Mouse (Mus musculus): ENCODE data around the gene Dhrs1. TPM values are rescaled to one million over a fixed set of nuclear protein-coding genes. Genes with fewer than 3 reads are reported as not detected.

The Dhrs1 gene
- polyA plus RNA-seq, 1 experiment from 2014 or later, result 122 TPM

- Histone ChIP-seq H3K4me3 (replicated peaks; ENCODE audit: low read depth, low read length) (peak overlapping the region; percentile 84; the same call in 1 of the 2 replicates), H3K4me2 (ENCODE audit: low read length) (peak overlapping the region; percentile 62), H3K36me3 (ENCODE audit: insufficient read depth, low read length) (peaks cover 25% of the 10 kb centered on the region; the same call in 1 of the 2 replicates), H3K27ac (peak overlapping the region; percentile 39), H3K4me1 (replicated peaks; ENCODE audit: insufficient read depth, low read length) (no peaks in the 10 kb centered on the region), H3K27me3 (ENCODE audit: insufficient read depth, low read length) (no peaks in the 10 kb centered on the region), H3K9ac (ENCODE audit: low read depth, low read length) (no peak overlapping the region), H3K9me3 (replicated peaks; ENCODE audit: low read length) (no peaks in the 10 kb centered on the region)
- DNase-seq (ENCODE audit: low spot score) (no peak), ATAC-seq (replicated peaks; ENCODE audit: low FRiP score, low read depth) (no peak)
- TF ChIP-seq CTCF (IDR thresholded peaks at IDR 0.05; ENCODE audit: low read depth), result no peak
- 68% methylated on average over 6 of the region's 6 CpGs for WGBS
Observed at GRCm38 (mm10) chr14:55721076-55721475, 24.4 kb downstream of the Dhrs1 start.

DNA sequence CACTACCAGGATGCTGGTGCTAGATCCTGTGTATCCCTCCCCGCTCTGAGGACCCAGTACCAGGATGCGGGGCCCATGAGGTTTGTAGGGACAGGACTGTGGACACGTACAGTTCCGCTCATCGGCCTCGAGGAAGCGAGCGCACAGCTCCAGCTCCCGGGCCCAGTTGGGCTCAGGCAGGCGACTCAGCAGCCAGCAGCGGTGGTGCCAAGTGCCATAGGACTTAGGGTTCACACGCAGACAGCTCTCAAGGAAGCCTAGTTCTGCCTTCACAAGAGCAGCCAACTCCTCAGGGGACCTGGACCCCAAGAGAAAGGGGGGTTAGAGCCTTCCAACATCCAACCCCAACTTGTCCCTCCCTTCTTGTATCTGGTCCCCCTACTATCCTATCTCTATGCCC, 24.8 kb downstream of the Dhrs1 start:
- DNase-seq (ENCODE audit: low spot score), result no peak

DNA sequence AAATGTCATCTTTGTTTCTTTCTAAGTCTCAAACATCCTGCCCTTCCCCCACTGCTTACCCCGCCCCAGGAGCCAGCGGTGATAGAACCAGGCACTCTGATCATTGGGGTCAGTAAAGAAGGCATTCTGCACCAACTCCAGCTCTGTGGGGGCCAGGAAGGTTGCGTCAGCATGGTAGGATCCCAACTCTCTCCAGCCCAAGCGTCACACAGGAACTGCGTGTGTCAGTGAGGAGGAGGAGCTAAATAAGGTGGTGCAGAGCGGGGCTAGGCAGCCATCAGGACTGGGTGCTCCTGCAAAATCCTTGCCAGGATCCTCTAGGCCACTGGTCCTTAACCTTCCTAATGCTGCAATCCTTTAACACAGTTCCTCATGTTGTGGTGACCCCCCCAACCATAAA, 25.8 kb downstream of the Dhrs1 start:
- WGBS, result 88% methylated on average over 6 of the region's 6 CpGs

More for the DNA sequence above, 24.8 kb downstream of the Dhrs1 start:
- Histone ChIP-seq H3K4me1 (replicated peaks; ENCODE audit: insufficient read depth, low read length) (no peaks in the 10 kb centered on the region), H3K4me2 (ENCODE audit: low read length) (peak overlapping the region; percentile 62; the same call in 1 of the 2 replicates), H3K4me3 (replicated peaks; ENCODE audit: low read depth, low read length) (no peak overlapping the region), H3K27ac (peak overlapping the region; percentile 39), H3K9me3 (replicated peaks; ENCODE audit: low read length) (no peaks in the 10 kb centered on the region), H3K36me3 (ENCODE audit: insufficient read depth, low read length) (peaks cover 27% of the 10 kb centered on the region; the same call in 1 of the 2 replicates), H3K27me3 (ENCODE audit: insufficient read depth, low read length) (no peaks in the 10 kb centered on the region), H3K9ac (ENCODE audit: low read depth, low read length) (no peak overlapping the region)
- 91% methylated on average over 12 of the region's 12 CpGs for WGBS
- no peak for TF ChIP-seq CTCF (IDR thresholded peaks at IDR 0.05; ENCODE audit: low read depth)
- no peak for ATAC-seq (replicated peaks; ENCODE audit: low FRiP score, low read depth)

GRCm38 (mm10) chr14:55716884-55717283, 28.6 kb downstream of the Dhrs1 start:
- 0 out of 2 replicates have a peak, but pooled peaks cover 7% of the 10 kb centered on the region for H3K27me3 ChIP-seq (ENCODE audit: insufficient read depth, low read length)
- H3K4me1 ChIP-seq (replicated peaks; ENCODE audit: insufficient read depth, low read length), result 0 out of 2 replicates have a peak, but pooled peaks cover 6% of the 10 kb centered on the region
- no peak for TF ChIP-seq CTCF (IDR thresholded peaks at IDR 0.05; ENCODE audit: low read depth)
- no peaks in the 10 kb centered on the region for H3K9me3 ChIP-seq (replicated peaks; ENCODE audit: low read length)
- ATAC-seq (replicated peaks; ENCODE audit: low FRiP score, low read depth) (peak; percentile 77), DNase-seq (ENCODE audit: low spot score) (no peak)
- peak overlapping the region; percentile 36; the same call in 1 of the 2 replicates for H3K27ac ChIP-seq
- H3K4me2 ChIP-seq (ENCODE audit: low read length), result no peak overlapping the region
- H3K36me3 ChIP-seq (ENCODE audit: insufficient read depth, low read length), result peaks cover 27% of the 10 kb centered on the region; the same call in 1 of the 2 replicates
- H3K4me3 ChIP-seq (replicated peaks; ENCODE audit: low read depth, low read length), result no peak overlapping the region
- 64% methylated on average over 8 of the region's 8 CpGs for WGBS
- no peak overlapping the region for H3K9ac ChIP-seq (ENCODE audit: low read depth, low read length)

More for the DNA sequence above, 25.8 kb downstream of the Dhrs1 start:
- H3K36me3 ChIP-seq (ENCODE audit: insufficient read depth, low read length), result peaks cover 27% of the 10 kb centered on the region; the same call in 1 of the 2 replicates
- H3K9ac ChIP-seq (ENCODE audit: low read depth, low read length), result no peak overlapping the region
- H3K27ac ChIP-seq, result no peak overlapping the region
- DNase-seq (ENCODE audit: low spot score) (no peak), ATAC-seq (replicated peaks; ENCODE audit: low FRiP score, low read depth) (no peak)
- H3K27me3 ChIP-seq (ENCODE audit: insufficient read depth, low read length), result no peaks in the 10 kb centered on the region
- H3K4me3 ChIP-seq (replicated peaks; ENCODE audit: low read depth, low read length), result no peak overlapping the region
- TF ChIP-seq CTCF (IDR thresholded peaks at IDR 0.05; ENCODE audit: low read depth), result no peak
- no peak overlapping the region for H3K4me2 ChIP-seq (ENCODE audit: low read length)
- H3K4me1 ChIP-seq (replicated peaks; ENCODE audit: insufficient read depth, low read length), result no peaks in the 10 kb centered on the region
- no peaks in the 10 kb centered on the region for H3K9me3 ChIP-seq (replicated peaks; ENCODE audit: low read length)

DNA sequence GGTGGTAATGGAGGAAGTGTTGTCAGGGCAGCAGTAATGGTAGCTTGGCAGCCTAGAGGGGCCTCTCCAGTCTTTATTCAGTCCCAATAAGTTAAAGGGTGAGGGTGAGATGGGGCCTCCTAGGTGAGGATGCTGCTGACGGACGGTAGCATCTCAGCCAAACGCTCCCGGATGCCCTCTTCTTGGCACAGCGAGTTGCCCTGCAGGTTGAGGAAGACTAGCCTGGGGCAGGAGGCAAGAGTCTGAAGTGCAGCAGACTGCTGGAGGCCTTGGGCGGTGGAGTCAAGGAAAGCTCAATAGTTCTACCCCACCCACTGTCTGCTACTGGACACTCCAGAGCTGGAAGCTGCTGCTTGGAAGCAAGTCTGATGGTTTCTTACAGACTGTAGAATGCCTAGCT, 29.2 kb downstream of the Dhrs1 start:
- no peak overlapping the region for H3K27ac ChIP-seq
- WGBS, result 89% methylated on average over 6 of the region's 6 CpGs

DNA sequence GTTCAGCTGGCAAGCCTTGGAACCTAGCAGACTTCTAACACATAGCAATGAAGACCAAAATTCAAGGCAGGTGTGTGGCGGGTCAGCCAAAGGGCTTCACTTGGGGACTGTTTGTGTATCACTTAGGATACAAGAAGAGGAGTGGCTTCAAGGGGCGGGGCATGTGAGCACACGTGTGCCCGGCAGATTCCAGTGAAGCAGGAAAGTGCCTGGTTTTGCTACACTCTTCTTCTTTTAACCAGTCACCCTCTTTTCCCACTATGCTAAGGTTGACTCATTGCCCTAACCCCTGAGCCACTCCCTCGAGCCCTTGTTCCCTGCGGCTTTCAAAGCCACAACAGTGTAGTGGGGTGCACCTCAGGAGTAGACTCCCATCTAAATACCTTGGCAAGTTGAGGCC, 30.6 kb downstream of the Dhrs1 start:
- H3K9me3 ChIP-seq (replicated peaks; ENCODE audit: low read length), result no peaks in the 10 kb centered on the region
- 0 out of 2 replicates have a peak, but pooled peaks cover 6% of the 10 kb centered on the region for H3K4me1 ChIP-seq (replicated peaks; ENCODE audit: insufficient read depth, low read length)
- no peak for ATAC-seq (replicated peaks; ENCODE audit: low FRiP score, low read depth)
- H3K4me2 ChIP-seq (ENCODE audit: low read length), result no peak overlapping the region
- no peak overlapping the region for H3K9ac ChIP-seq (ENCODE audit: low read depth, low read length)
- H3K27ac ChIP-seq, result no peak overlapping the region
- 0 out of 2 replicates have a peak, but pooled peaks cover 7% of the 10 kb centered on the region for H3K27me3 ChIP-seq (ENCODE audit: insufficient read depth, low read length)
- WGBS, result 33% methylated on average over 6 of the region's 6 CpGs
- H3K36me3 ChIP-seq (ENCODE audit: insufficient read depth, low read length), result peaks cover 27% of the 10 kb centered on the region; the same call in 1 of the 2 replicates
- no peak for DNase-seq (ENCODE audit: low spot score)
- TF ChIP-seq CTCF (IDR thresholded peaks at IDR 0.05; ENCODE audit: low read depth), result no peak
- H3K4me3 ChIP-seq (replicated peaks; ENCODE audit: low read depth, low read length), result no peak overlapping the region

More for the DNA sequence above, 29.2 kb downstream of the Dhrs1 start:
- H3K9me3 ChIP-seq (replicated peaks; ENCODE audit: low read length), result no peaks in the 10 kb centered on the region
- TF ChIP-seq CTCF (IDR thresholded peaks at IDR 0.05; ENCODE audit: low read depth), result no peak
- H3K4me2 ChIP-seq (ENCODE audit: low read length), result no peak overlapping the region
- no peak for DNase-seq (ENCODE audit: low spot score)
- 0 out of 2 replicates have a peak, but pooled peaks cover 7% of the 10 kb centered on the region for H3K27me3 ChIP-seq (ENCODE audit: insufficient read depth, low read length)
- no peak overlapping the region for H3K9ac ChIP-seq (ENCODE audit: low read depth, low read length)
- peaks cover 27% of the 10 kb centered on the region; the same call in 1 of the 2 replicates for H3K36me3 ChIP-seq (ENCODE audit: insufficient read depth, low read length)
- ATAC-seq (replicated peaks; ENCODE audit: low FRiP score, low read depth), result no peak
- H3K4me3 ChIP-seq (replicated peaks; ENCODE audit: low read depth, low read length), result no peak overlapping the region
- 0 out of 2 replicates have a peak, but pooled peaks cover 6% of the 10 kb centered on the region for H3K4me1 ChIP-seq (replicated peaks; ENCODE audit: insufficient read depth, low read length)

Measured in kidney, postnatal 0 days (tissue).